Mouse (Mus musculus) hindbrain, embryonic 12.5 days (tissue): Measurements from ENCODE around the gene Gm26897. TPM values are rescaled to one million over a fixed set of nuclear protein-coding genes. Genes with fewer than 3 reads are reported as not detected.

ENCODE experiments used
- ATAC-seq: fragments of 200-750 bp; cut with Nextera tagmentation; 2 replicates; pipeline ENCODE4 v1.8.0; 2017; ENCODE audit warnings: moderate TSS enrichment; ENCODE audit not compliant: low FRiP score
- H3K27ac ChIP-seq: fragments of 300-500 bp; sonication (generic); 2 replicates; pipeline ENCODE4 v1.5.1; 2016; ENCODE audit warnings: mild to moderate bottlenecking
- H3K27me3 ChIP-seq: fragments of 300-500 bp; sonication (generic); 2 replicates; pipeline ENCODE4 v1.6.1; 2016; ENCODE audit warnings: mild to moderate bottlenecking
- H3K36me3 ChIP-seq: fragments of 300-500 bp; sonication (generic); 2 replicates; pipeline ENCODE4 v1.6.1; 2016; ENCODE audit warnings: mild to moderate bottlenecking
- H3K4me1 ChIP-seq: fragments of 300-500 bp; sonication (generic); 2 replicates; pipeline ENCODE4 v1.6.1; 2016
- H3K4me2 ChIP-seq: fragments of 300-500 bp; sonication (generic); replicated peaks from 2 replicates; pipeline ENCODE4 v1.6.1; 2016; ENCODE audit warnings: mild to moderate bottlenecking
- H3K4me3 ChIP-seq: fragments of 300-500 bp; sonication (generic); 2 replicates; pipeline ENCODE4 v1.5.1; 2016; ENCODE audit warnings: mild to moderate bottlenecking
- H3K9ac ChIP-seq: fragments of 300-500 bp; sonication (generic); 2 replicates; pipeline ENCODE4 v1.6.1; 2016; ENCODE audit warnings: mild to moderate bottlenecking, moderate library complexity
- H3K9me3 ChIP-seq: fragments of 300-500 bp; sonication (generic); replicated peaks from 2 replicates; pipeline ENCODE4 v1.6.1; 2016; ENCODE audit warnings: mild to moderate bottlenecking
- WGBS: fragments of 180-500 bp; shearing (Covaris S2); methylation state at CpG from one replicate; pipeline ENCODE4 v1.1.7; 2016; 5-methylcytosine and 5-hydroxymethylcytosine counted together
- polyA plus RNA-seq: library from polyadenylated mRNA; unstranded; fragments of >200 nt; fragmentation: Nextera tagmentation; extraction: Ambion mirVana; gene quantifications from 2 replicates; pipeline ENCODE4 v1.2.1, GENCODE M21; 2016

Gene Gm26897
- polyA plus RNA-seq, 1 experiment from 2014 or later, result not detected

DNA sequence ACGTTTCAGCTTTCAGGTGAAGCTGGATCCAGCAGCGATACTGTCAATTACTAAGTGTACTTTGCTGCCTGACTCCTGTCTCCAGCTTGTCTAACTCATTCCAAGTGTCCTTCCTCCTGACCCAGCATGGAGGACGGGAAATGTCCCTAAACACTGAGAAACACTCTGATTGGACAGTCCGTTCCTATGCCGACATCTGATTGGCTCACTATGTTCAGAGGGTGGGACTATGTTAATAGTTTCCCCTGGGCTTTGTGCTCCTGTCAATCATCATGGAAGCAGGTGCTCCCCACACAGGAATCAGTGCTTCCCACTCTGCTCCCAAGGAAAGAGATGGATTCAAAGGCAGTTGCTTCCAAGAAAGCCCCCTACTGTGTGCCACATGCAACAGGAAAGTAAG is 21.6 kb downstream of the Gm26897 start:
- Histone ChIP-seq H3K27ac (peak overlapping the region; percentile 90), H3K4me2 (peak overlapping the region; percentile 41), H3K9ac (no peak overlapping the region), H3K4me3 (0 out of 2 replicates have a peak overlapping the region, but pooled peaks have one; percentile 13), H3K9me3 (no peaks in the 10 kb centered on the region), H3K36me3 (no peaks in the 10 kb centered on the region), H3K27me3 (no peaks in the 10 kb centered on the region), H3K4me1 (peaks cover 38% of the 10 kb centered on the region)
- WGBS, result 9% methylated on average over 5 of the region's 5 CpGs
- peak; percentile 76 for ATAC-seq

DNA sequence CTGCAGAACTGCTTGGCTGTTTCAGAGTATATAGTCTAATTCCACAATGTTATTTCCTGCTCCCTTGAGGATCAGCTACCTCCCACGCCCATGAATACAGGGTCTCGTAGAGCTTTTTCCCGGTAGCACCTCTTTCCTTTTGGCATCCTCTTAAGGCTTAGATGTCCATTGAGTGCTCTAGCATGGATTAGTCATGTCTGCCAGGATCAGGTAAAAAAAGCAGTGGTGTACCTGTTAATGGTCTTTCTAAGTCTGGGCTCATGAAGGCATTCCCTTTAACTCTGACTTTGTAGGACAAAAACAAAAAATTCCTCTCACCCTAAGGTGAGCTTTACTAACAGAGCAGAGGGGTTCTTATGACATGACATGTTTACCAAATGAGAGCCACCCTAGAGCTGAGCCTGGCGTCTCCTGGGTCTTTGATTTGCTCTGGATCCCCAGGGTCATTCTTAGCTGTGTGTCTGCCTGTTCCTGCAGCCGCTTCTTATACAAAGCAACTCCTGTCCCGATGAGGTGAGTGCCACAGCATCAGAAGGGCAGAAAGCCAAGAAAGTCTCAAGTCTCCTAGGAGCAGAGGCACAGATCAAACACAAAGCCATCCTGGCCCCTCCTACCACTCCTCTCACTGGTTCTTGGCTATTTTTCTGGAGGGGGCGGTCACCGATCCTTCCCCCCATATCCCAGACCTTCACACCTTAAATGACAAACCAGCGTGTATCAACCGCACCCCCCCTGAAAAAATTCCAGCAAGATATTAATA is 27.2 kb downstream of the Gm26897 start:
- H3K27ac ChIP-seq, result peak overlapping the region; percentile 95
- no peaks in the 10 kb centered on the region for H3K27me3 ChIP-seq
- peaks cover 42% of the 10 kb centered on the region for H3K4me1 ChIP-seq
- no peaks in the 10 kb centered on the region for H3K36me3 ChIP-seq
- WGBS, result 19% methylated on average over 10 of the region's 10 CpGs
- no peaks in the 10 kb centered on the region for H3K9me3 ChIP-seq
- ATAC-seq, result peak; percentile 38
- H3K9ac ChIP-seq, result peak overlapping the region; percentile 44
- H3K4me3 ChIP-seq, result peak overlapping the region; percentile 29
- peak overlapping the region; percentile 53 for H3K4me2 ChIP-seq

DNA sequence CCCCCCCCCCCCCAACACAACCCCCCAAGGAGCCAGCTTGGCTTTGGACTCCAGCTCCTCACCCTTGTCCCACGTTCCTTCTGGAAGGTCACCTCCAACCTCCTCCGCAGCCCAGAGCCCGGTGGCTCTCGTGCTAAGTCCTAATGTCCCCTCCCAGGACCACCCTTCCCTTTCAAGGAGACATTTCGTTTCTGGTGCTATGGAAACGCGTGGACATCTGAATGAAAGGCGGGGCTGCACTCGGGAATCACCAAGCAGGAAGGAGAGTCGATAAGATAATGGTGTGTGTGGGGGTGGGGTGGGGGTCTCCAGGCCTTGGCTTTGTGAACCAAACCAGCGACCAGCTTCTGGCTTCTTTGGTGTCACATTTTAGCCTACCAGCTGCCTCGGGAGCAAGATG is 27.9 kb downstream of the Gm26897 start:
- H3K4me1 ChIP-seq, result peaks cover 41% of the 10 kb centered on the region
- WGBS, result 0% methylated on average over 12 of the region's 12 CpGs
- H3K27ac ChIP-seq, result peak overlapping the region; percentile 95
- H3K4me3 ChIP-seq, result peak overlapping the region; percentile 29
- H3K4me2 ChIP-seq, result peak overlapping the region; percentile 53
- no peaks in the 10 kb centered on the region for H3K27me3 ChIP-seq
- no peaks in the 10 kb centered on the region for H3K36me3 ChIP-seq
- H3K9me3 ChIP-seq, result no peaks in the 10 kb centered on the region
- ATAC-seq, result peak; percentile 80
- H3K9ac ChIP-seq, result peak overlapping the region; percentile 44

- 2% methylated on average over 17 of the region's 17 CpGs for WGBS
Observed at GRCm38 (mm10) chr5:111762085-111762484, 28.4 kb downstream of the Gm26897 start.

DNA sequence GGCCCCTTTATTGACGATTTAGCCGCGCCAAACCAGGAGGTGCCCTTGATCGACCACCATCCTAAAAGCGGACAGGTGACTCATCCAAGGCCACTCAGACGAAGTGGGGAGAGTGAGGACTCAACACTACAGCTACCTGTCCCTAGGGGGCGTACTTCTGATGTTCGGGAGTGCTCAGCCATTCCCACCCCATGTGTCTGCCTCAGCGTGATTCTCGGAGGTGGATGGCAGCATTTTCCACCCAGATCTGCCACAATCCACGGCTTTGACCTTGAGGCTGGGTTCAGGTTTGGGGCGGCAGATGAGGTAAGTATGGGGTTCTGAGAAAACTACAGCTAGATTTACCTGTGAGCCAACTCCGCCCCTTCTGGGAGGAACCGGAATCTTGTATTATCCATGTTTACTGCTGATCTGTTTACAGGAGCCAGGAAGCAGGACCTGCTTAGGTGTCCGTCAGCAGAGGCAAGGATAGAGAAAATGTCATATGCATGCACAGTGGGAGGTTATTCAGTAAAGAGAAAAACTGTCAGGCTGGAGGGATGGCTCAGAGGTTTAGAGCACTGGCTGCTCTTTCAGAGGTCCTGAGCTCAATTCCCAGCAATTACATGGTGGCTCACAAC is 32.1 kb downstream of the Gm26897 start:
- Histone ChIP-seq H3K36me3 (no peaks in the 10 kb centered on the region), H3K4me1 (peaks cover 40% of the 10 kb centered on the region), H3K4me3 (no peak overlapping the region), H3K27me3 (peaks cover 3% of the 10 kb centered on the region; the same call in 1 of the 2 replicates), H3K27ac (no peak overlapping the region), H3K9me3 (no peaks in the 10 kb centered on the region), H3K9ac (no peak overlapping the region), H3K4me2 (no peak overlapping the region)
- 80% methylated on average over 15 of the region's 15 CpGs for WGBS
- no peak for ATAC-seq

More at GRCm38 (mm10) chr5:111762085-111762484, 28.4 kb downstream of the Gm26897 start:
- H3K9ac ChIP-seq, result no peak overlapping the region
- no peaks in the 10 kb centered on the region for H3K27me3 ChIP-seq
- peak; percentile 83 for ATAC-seq
- peak overlapping the region; percentile 53 for H3K4me2 ChIP-seq
- no peaks in the 10 kb centered on the region for H3K36me3 ChIP-seq
- no peaks in the 10 kb centered on the region for H3K9me3 ChIP-seq
- H3K4me3 ChIP-seq, result no peak overlapping the region
- H3K27ac ChIP-seq, result peak overlapping the region; percentile 95
- peaks cover 41% of the 10 kb centered on the region for H3K4me1 ChIP-seq

DNA sequence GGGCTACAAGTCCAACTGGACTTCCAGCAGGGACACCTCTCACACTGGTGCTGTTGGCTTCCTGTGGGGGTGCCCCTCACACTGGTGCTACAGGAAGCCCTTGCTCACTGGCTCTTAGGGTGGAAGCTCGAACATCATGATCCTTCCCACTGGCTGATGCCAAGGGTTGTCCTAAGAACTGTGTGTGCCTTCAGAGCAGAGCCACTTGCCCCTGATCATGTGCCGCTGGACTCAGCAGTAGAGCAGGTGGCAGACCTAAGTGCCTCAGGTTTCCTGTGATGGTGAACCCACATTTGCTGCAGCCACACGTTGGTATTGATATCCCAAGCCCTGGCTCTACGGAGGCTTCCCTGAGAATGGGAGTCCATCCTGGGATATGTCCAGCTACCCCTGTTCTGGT is 33.0 kb downstream of the Gm26897 start:
- H3K9ac ChIP-seq, result no peak overlapping the region

GRCm38 (mm10) chr5:111770266-111770665 is 36.5 kb downstream of the Gm26897 start:
- H3K9me3 ChIP-seq, result no peaks in the 10 kb centered on the region
- no peak overlapping the region for H3K4me3 ChIP-seq
- H3K9ac ChIP-seq, result peak overlapping the region; percentile 28
- peak overlapping the region; percentile 28; the same call in 1 of the 2 replicates for H3K4me2 ChIP-seq
- H3K4me1 ChIP-seq, result peaks cover 40% of the 10 kb centered on the region
- no peaks in the 10 kb centered on the region for H3K36me3 ChIP-seq
- H3K27me3 ChIP-seq, result peaks cover 3% of the 10 kb centered on the region; the same call in 1 of the 2 replicates
- peak overlapping the region; percentile 77 for H3K27ac ChIP-seq
- peak; percentile 49 for ATAC-seq
- 4% methylated on average over 15 of the region's 15 CpGs for WGBS

More for the DNA sequence above, 33.0 kb downstream of the Gm26897 start:
- H3K9me3 ChIP-seq, result no peaks in the 10 kb centered on the region
- no peak overlapping the region for H3K4me2 ChIP-seq
- H3K4me3 ChIP-seq, result no peak overlapping the region
- no peak for ATAC-seq
- H3K27me3 ChIP-seq, result peaks cover 3% of the 10 kb centered on the region; the same call in 1 of the 2 replicates
- no peaks in the 10 kb centered on the region for H3K36me3 ChIP-seq
- 87% methylated on average over 4 of the region's 4 CpGs for WGBS
- H3K27ac ChIP-seq, result no peak overlapping the region
- peaks cover 40% of the 10 kb centered on the region for H3K4me1 ChIP-seq

DNA sequence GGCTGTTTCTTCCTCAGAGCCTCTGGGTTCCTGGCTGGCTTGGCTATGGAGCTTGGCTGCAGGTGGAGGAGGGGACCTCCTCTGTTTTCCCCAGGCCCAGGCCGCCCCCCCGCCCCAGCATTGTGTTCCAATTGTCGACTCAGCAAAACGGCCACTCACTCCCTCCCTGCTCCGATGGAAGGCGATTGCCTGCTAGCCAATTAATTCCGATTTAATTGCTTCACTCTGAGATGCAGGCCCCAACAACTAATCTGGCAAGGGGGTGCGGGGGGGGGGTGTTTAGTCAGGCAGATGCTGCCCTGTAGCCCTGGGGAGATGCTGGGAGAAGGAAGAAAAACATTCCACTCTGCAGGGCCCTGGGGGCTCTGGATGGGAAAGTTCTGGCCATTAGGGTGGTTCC is 38.4 kb downstream of the Gm26897 start:
- Histone ChIP-seq H3K9me3 (no peaks in the 10 kb centered on the region), H3K4me1 (peaks cover 40% of the 10 kb centered on the region), H3K4me2 (no peak overlapping the region), H3K27ac (peak overlapping the region; percentile 81), H3K36me3 (no peaks in the 10 kb centered on the region), H3K27me3 (peaks cover 3% of the 10 kb centered on the region; the same call in 1 of the 2 replicates), H3K4me3 (no peak overlapping the region), H3K9ac (no peak overlapping the region)
- peak; percentile 62 for ATAC-seq
- WGBS, result 16% methylated on average over 8 of the region's 8 CpGs

DNA sequence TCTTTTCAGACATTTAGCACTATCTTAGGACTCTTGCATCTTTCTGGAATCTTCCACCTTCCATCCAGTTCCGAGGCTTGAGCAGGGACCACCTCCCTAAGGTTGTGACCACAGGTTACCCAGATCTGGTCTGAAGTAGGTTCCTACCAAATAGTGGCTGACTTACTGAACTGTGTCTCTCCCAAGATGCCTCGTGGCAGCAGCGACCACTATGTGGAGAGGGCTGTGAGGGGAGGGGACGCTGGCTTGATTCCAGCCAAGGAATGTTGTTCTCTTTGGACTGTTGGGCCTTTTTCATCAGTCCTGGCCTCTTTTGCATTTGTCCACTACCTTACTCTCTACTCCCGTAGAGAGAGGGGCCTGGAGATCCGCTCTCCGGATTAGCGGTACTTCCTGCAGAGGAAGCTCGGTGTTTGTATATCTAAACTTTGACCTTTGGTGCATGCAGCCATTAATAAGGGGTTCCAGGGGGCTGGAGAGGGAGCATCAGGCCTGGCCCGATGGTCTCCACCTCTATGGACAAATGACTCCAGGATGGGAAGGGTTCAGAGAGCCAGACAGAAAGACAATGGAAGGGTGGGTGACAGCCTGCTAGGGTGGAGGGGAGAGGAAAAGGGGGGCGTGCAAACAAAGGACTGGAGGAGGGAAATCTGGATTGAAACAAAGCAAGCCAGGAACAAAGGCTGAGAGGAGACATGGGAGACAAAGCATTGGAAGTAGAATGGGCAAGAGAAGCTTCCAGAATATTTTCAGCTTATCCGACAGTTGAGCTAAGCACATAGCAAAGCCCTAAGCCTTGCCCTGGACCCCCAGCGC is 39.1 kb downstream of the Gm26897 start:
- Histone ChIP-seq H3K36me3 (no peaks in the 10 kb centered on the region), H3K27me3 (no peaks in the 10 kb centered on the region), H3K9ac (peak overlapping the region; percentile 25; the same call in 1 of the 2 replicates), H3K4me1 (peaks cover 40% of the 10 kb centered on the region), H3K9me3 (no peaks in the 10 kb centered on the region), H3K4me2 (no peak overlapping the region), H3K4me3 (no peak overlapping the region), H3K27ac (peak overlapping the region; percentile 81)
- ATAC-seq, result peak; percentile 60
- WGBS, result 25% methylated on average over 13 of the region's 13 CpGs

DNA sequence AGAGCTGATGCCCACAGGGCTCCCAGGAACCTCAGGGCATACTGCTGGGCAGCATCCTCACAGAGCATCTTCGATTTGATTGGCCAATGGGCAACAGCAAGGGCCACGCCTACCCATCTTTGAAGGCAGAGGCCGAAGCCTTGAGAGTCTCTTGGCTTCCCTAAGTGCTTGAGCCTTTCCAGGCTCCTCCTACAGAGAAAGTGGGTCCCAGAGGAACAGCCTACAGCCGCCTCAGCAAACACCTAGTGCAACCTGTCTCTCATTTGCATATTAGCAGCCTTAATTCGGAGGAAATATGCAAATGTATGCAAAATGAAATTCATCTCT is 39.6 kb downstream of the Gm26897 start:
- H3K36me3 ChIP-seq, result no peaks in the 10 kb centered on the region
- H3K27me3 ChIP-seq, result no peaks in the 10 kb centered on the region
- H3K27ac ChIP-seq, result peak overlapping the region; percentile 81
- H3K4me3 ChIP-seq, result no peak overlapping the region
- 50% methylated on average over 5 of the region's 5 CpGs for WGBS
- no peaks in the 10 kb centered on the region for H3K9me3 ChIP-seq
- no peak overlapping the region for H3K4me2 ChIP-seq
- peaks cover 40% of the 10 kb centered on the region for H3K4me1 ChIP-seq
- peak; percentile 60; the same call in 1 of the 2 replicates for ATAC-seq
- peak overlapping the region; percentile 25; the same call in 1 of the 2 replicates for H3K9ac ChIP-seq

GRCm38 (mm10) chr5:111776246-111776645 is 42.5 kb downstream of the Gm26897 start:
- Histone ChIP-seq H3K4me2 (no peak overlapping the region), H3K36me3 (no peaks in the 10 kb centered on the region), H3K9me3 (no peaks in the 10 kb centered on the region), H3K27me3 (no peaks in the 10 kb centered on the region), H3K4me1 (peaks cover 26% of the 10 kb centered on the region), H3K27ac (no peak overlapping the region), H3K4me3 (no peak overlapping the region), H3K9ac (no peak overlapping the region)
- WGBS, result 87% methylated on average over 6 of the region's 6 CpGs
- ATAC-seq, result no peak

- no peak for ATAC-seq
- no peaks in the 10 kb centered on the region for H3K36me3 ChIP-seq
- no peaks in the 10 kb centered on the region for H3K9me3 ChIP-seq
- H3K27ac ChIP-seq, result no peak overlapping the region
- whole genome bisulfite sequencing, result 77% methylated on average over 5 of the region's 5 CpGs
- H3K27me3 ChIP-seq, result no peaks in the 10 kb centered on the region
- no peak overlapping the region for H3K9ac ChIP-seq
- H3K4me2 ChIP-seq, result no peak overlapping the region
- peaks cover 9% of the 10 kb centered on the region for H3K4me1 ChIP-seq
- H3K4me3 ChIP-seq, result no peak overlapping the region
Observed at GRCm38 (mm10) chr5:111778093-111778492, 44.4 kb downstream of the Gm26897 start.
